Mouse (Mus musculus) megakaryocyte, embryonic 14.5 days (primary cell): Measurements from ENCODE around the gene Mlxip.

ENCODE experiments used
- FLI1 ChIP-seq: IDR thresholded peaks from 2 replicates; pipeline ENCODE4 v1.6.1; 2012; ENCODE audit warnings: low read length, inconsistent platforms, mixed read lengths
- GATA1 ChIP-seq: IDR thresholded peaks from 3 replicates; pipeline ENCODE4 v1.6.1; 2012; ENCODE audit warnings: mixed read lengths, low read length, inconsistent platforms, borderline replicate concordance

DNA sequence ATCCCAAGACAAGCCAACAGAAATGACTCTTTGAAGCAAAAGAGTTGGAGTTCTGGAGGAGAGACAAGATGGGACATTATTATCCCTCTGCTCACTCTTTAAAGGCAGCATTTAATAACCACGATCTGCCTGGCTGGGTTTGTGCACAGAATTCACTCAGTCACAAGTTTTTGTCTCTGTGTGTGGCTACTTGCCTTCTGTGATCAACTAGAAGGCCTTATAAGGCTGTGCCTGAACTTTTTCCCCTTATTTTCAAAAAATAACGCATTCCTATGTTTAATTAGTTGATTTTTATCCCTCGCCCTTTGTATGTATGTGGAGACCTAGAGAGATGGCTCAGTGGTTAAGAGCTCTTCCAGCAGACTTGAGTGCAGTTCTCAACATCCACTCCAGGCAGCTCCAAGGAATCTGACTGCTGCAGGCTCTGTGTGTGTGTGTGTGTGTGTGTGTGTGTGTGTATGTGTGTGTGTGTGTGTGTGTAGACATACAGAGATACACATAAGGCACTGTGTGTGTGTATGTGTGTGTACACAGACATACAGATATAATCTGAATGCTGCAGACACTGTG, 37.8 kb downstream of the Mlxip start:
- no peak for TF ChIP-seq FLI1
- no peak for TF ChIP-seq GATA1
